Mouse (Mus musculus) gastrocnemius, postnatal 36 days (tissue): ENCODE data around the gene Taar9. TPM values are rescaled to one million over a fixed set of nuclear protein-coding genes. Genes with fewer than 3 reads are reported as not detected.
"Not testable (repeated sequence)": the region's sequence is repeated elsewhere in the genome, so short reads cannot be mapped to it uniquely, and the experiment has no call there.

Experiments
- DNase-seq, 2 experiments: peaks; one replicate each; pipeline ENCODE4 v3.0.0; 2022
- intact Hi-C: fragments of 180-260 bp; cut with DNase I; formaldehyde crosslinking; loops from one replicate; pipeline ENCODE4 v1.15.1; 2025
- total RNA-seq, 2 experiments: library from RNA; stranded (reverse); gene quantifications; 2 replicates each; pipeline ENCODE4 v1.2.3; 2021

Taar9 gene
- total RNA-seq, 2 experiments from 2014 or later: not detected

GRCm38 (mm10) chr10:24085936-24086335 lies 23.4 kb downstream of the Taar9 start:
- intact Hi-C loops: loop anchor here (10.0 kb wide), 1 partner anchor 111 kb away; the partner anchor contains the start of gene Taar5

DNA sequence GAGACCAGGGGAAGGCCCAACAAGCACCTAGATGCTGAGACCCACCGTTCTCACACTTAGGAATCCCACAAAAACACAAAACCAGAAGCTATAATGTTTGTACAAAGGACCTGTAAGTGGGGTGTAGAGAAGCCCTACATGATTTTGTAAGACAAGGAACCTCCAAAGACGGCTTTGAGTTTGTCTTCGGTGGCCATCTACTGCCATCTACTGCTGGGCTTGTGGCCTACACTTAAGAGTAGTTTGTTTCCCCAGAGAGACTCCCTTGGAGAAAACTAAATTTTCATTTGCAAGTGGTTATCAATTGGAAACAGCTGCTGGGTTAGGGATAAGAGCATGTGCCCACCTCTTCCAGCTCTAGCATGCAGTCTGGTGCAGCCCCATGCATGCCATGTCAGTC lies 29.2 kb downstream of the Taar9 start:
- no peak for DNase-seq
- intact Hi-C loops: loop anchor here (10.0 kb wide), 1 partner anchor 105 kb away; the partner anchor contains the start of gene Taar5

More at GRCm38 (mm10) chr10:24085936-24086335, 23.4 kb downstream of the Taar9 start:
- DNase-seq: no peak

DNA sequence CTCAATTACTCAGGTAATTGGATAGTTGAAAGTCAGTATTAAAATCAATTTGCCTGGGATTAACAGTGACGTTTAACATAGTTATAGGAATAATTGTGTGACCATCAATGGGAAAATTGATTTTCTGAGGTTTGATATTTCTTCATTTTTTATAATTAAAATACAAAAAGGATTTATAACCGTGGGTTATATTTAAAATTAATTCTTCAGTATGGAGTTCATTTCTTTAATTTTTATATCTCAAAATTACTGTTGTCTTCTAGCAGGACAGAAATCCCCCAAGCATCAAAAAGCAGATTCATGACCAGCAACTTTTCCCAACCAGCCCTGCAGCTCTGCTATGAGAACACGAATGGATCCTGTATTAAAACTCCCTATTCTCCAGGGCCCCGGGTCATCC lies 33.1 kb downstream of the Taar9 start, which contains the start of gene Taar8a:
Gene Taar8a, plus strand, starts transcription at position 301 of the 400 bp plus-strand sequence.
- intact Hi-C loops, DNase-seq: not testable (repeated sequence)

DNA sequence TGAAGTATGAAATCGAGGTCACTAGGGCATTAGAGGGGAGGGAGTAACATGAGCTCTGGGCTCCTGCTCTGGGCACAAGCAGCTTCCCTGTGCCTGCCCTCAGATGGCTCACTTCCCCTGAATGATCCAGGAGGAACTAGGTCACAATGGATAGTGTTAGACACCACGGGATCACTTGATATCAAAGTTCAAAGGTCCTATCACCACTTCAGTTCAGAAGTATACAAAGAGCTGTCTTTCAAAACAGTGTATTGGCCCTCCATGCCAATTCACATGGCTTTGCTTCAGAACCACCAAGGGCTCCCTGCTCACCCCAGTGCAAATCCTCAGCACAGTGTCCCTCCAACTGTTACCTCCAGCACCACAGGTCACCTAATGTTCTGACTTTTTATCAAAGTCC lies 34.6 kb downstream of the Taar9 start:
- intact Hi-C loops, DNase-seq: not testable (repeated sequence)

GRCm38 (mm10) chr10:24058986-24059385 lies 50.3 kb downstream of the Taar9 start:
- no peak for DNase-seq
- intact Hi-C loops: no loop called here

Other genes starting within 250 kb of the Taar9 start
- under 1 TPM; 0.20 to 0.27 TPM for gene Vnn1, start 214.8 kb downstream of the Taar9 start, total RNA-seq
- not detected for gene Taar1, start 189.2 kb downstream of the Taar9 start, total RNA-seq
- gene Taar2, start 171.0 kb downstream of the Taar9 start, total RNA-seq: not detected
- not detected for gene Taar3, start 160.0 kb downstream of the Taar9 start, total RNA-seq
- gene Taar4, start 149.0 kb downstream of the Taar9 start, total RNA-seq: not detected
- not detected for gene Taar5, start 138.8 kb downstream of the Taar9 start, total RNA-seq
- not detected for gene Taar6, start 123.9 kb downstream of the Taar9 start, total RNA-seq
- gene Taar7a, start 116.1 kb downstream of the Taar9 start, total RNA-seq: not detected
- gene Taar7b, start 109.6 kb downstream of the Taar9 start, total RNA-seq: not detected
- not detected for gene Taar7d, start 82.3 kb downstream of the Taar9 start, total RNA-seq
- gene Taar7e, start 71.9 kb downstream of the Taar9 start, total RNA-seq: not detected
- gene Taar7f, start 60.0 kb downstream of the Taar9 start, total RNA-seq: not detected
- not detected for gene Taar8a, start 33.0 kb downstream of the Taar9 start, total RNA-seq
- gene Taar8b, start 17.2 kb downstream of the Taar9 start, total RNA-seq: not detected
- not detected for gene Taar8c, start 7.6 kb downstream of the Taar9 start, total RNA-seq
- gene Stx7, start 39.8 kb upstream of the Taar9 start, total RNA-seq: 10 to 100 TPM; 21.5 to 24.3 TPM
- gene Moxd1, start 114.0 kb upstream of the Taar9 start, total RNA-seq: under 1 TPM; 0.26 to 0.57 TPM